Mouse (Mus musculus): ENCODE measurements around the gene Gpr18. TPM values are rescaled to one million over a fixed set of nuclear protein-coding genes. Genes with fewer than 3 reads are reported as not detected.

Gpr18 gene
- 96.7 TPM for polyA plus RNA-seq (2017; shearing (Covaris generic))

DNA sequence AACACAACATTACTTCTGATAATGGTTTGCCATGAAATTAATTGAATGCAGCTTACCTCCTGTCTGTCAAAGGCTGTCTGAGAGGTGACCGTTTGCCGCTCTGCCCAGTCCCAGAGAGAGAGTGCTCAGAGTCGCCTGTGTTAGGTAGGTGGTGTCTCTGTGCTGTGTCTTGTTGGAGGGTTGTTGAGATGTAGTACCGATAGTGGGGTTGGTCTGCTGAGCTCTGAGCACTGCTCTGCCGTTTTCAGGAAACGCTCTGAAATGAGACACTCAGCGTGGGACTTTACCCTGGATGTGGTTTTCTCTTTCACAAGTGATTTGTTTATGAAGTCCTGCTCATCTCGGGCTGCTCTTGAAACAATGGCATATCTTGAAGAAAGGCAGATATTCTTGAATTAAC lies at the start of gene Gpr18:
Gene Gpr18, minus strand, starts transcription at position 161 of the 400 bp plus-strand sequence.

DNA sequence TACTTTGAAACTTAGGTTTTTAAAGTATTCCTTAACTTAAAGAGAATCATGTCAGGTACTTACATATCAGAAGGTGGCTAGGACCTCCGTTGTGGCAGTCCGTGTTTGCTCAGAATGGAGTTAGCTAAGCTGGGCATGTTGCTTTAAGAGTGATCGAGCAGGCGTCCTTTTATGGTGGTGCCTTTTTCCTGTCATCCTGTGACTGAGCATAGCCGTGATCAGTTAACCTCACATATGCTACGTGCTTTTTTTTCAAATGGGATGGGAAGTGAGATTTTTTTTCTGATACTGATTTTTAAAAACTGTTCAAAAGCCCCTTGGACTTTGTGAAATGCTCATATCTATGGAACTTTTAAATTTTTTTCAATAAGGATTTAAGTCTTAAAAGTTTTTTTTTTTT lies 49.4 kb upstream of the Gpr18 start, which contains the start of gene Gpr183:
Gene Gpr183, minus strand, starts transcription at position 206 of the 400 bp plus-strand sequence.

DNA sequence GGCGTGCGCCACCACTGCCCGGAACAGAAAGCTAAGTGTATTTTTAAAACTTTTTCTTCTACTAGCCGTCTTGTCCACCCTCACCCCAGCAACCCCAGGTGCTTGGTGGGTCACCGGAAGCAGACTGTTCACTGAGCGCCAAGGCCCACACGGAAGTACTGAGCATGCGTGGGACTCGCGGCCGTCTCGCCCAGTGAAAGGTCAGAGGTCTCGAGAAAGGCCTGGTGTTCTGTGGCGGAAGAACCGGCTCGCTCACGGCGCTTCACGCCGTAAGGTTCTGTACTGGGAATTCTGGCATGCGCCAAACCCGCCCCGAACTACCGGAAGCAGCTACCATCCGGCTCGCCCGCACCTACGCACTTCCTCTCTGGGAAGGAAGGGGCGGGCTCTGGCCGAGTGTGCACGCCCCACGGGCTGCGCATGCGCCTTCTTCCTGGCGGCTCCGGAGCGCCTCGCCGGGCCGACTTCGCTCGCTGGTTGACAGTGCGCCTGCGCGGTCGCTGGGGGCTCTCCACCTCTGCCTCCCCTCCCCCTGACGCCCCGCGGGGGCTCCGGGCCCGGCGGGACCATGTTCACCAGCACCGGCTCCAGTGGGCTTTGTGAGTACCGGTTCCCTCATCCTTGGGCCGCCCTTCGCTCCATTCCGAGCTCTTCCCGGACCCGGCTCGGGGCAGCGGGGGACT lies 37.3 kb downstream of the Gpr18 start, which contains the start of gene Ubac2:
Gene Ubac2, plus strand, starts transcription at position 445 of the 683 bp plus-strand sequence.

Other genes with a start within 250 kb of the Gpr18 start
- 13.8 TPM for gene Dock9, start 117.9 kb downstream of the Gpr18 start, polyA plus RNA-seq (2017; shearing (Covaris generic))
- 117 TPM for gene Ubac2, start 37.2 kb downstream of the Gpr18 start, polyA plus RNA-seq (2017; shearing (Covaris generic))
- gene Gpr183, start 49.4 kb upstream of the Gpr18 start, polyA plus RNA-seq (2017; shearing (Covaris generic)) = 453 TPM
- gene Timm8a2, start 118.9 kb upstream of the Gpr18 start, polyA plus RNA-seq (2017; shearing (Covaris generic)) = not detected
- gene Tm9sf2, start 191.3 kb upstream of the Gpr18 start, polyA plus RNA-seq (2017; shearing (Covaris generic)) = 114 TPM

All from effector memory CD4-positive, alpha-beta T cell, adult 5 months (primary cell).